Mouse (Mus musculus): Measurements from ENCODE around the gene Eftud2.
A peak's percentile ranks its signal among the peaks of the same experiment; 100 is the strongest.

GRCm38 (mm10) chr11:102832700-102833297, 48.0 kb downstream of the Eftud2 start:
- no peak for TF ChIP-seq CTCF (IDR thresholded peaks at IDR 0.05; ENCODE audit: control insufficient read depth, insufficient read depth, insufficient replicate concordance, low read depth, low read length)
- 0 out of 2 replicates have a peak, but pooled peaks have one; percentile 19 for TF ChIP-seq POLR2A (IDR thresholded peaks at IDR 0.05; ENCODE audit: control insufficient read depth, low read depth, low read length)
